Mouse (Mus musculus) spleen, adult 18-20 months (tissue): ENCODE results near the gene Ap3d1.

Experiments
- DNase-seq, 2 experiments: peaks; one replicate each; pipeline ENCODE4 v3.0.0; 2022; ENCODE audit warnings: mixed read lengths in 2 of 2

The Ap3d1 gene

DNA sequence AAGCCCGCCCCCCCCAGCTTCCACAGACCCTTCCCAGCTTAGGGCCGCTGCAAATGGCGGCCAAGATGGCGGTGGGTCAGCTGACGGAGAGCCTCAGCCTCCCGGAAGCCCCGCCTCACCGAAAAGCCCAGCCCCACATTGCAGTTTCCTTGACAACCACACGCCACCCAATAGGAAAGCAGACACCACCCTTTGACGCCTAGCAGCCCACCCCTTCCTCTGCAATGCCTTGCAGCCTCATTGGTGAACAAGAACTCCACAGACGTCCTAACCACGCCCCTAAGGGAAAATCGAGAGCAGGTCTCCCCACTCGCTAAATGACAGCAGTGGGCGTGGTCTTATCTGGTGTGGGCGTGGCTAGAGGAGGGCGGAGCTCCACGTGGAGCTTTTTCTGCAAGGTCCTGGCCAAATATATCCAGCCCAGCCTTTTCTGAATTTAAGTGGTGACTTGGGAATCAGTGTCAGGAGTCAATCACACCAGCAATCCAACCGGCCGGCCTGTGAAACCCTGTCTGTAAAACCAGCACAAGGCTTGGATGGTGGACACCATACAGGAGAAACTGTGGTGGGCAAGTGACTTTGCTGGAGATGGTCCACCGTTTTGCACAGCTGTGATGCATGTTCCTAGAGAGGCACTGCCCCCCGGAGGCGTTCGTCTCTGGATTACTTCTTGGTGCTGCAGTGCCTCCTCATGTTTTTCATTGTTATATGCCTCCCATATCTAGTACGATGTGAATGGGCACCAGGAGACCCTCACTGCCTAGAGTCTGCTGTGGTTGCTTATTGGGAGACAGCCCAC is at the start of gene Ap3d1:
TSS of gene Ap3d1 (minus strand) at position 85 of the 799 bp plus-strand sequence.
- DNase-seq, result peak; percentile 95 to 96

DNA sequence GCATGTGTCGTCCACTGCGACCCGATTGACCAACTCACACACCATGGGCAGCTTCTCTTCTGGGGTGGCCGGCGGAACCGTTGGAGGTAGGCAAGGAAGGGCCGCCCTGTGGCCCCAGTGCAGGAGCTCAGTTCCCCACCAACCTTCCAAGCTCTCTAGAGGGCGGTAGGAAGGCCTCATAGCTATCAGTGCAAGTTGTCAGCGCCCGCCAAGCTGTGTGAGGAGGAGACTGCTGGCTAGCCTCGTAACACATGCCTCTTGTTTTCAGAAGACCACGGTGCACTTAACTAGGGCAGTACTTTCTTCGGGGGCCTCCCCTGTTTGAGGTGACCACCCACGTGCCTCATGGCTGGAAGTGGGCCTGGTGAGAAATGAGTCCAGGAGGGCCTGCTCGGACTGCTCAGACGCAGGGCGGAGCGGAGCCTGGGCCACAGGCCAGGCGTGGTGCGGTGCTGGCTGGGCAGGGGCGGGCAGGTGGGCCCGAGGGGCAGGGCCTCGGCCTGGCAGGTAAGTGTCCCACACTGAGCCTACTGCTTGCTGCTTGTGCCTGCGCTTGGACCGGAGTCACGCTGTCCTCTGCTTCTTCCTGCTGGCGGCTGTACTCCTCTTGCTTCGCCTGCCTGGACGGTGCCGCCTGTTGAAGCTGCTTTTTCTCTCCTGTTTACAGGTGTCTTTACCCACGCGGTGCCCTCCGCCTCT is 49.6 kb upstream of the Ap3d1 start:
- no peak for DNase-seq

DNA sequence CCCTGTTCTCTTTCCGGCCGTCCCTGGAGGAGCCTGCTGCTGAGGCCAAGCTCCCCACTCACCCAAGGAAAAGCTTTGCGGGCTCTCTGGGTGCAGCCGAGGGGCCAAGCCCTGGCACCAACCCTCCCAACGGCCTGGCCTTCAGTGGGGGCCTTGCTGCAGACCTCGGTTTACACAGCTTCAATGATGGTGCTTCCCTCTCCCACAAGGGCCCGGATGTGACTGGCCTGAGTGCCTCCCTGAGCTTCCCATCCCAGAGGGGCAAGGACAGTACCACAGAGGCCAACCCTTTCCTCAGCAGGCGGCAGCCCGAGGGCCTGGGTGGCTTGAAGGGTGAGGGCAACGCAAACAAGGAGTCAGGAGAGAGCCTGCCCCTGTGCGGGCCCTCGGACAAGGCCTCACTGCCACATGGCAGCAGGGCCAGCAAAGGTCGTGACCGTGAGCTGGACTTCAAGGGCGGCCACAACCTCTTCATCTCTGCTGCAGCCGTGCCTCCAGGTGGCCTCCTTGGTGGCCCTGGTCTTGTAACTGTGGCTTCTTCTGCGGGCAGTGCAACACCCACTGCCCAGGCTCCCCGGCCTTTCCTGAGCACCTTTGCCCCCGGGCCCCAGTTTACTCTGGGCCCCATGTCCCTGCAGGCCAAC is 48.8 kb upstream of the Ap3d1 start:
- DNase-seq, result no peak

DNA sequence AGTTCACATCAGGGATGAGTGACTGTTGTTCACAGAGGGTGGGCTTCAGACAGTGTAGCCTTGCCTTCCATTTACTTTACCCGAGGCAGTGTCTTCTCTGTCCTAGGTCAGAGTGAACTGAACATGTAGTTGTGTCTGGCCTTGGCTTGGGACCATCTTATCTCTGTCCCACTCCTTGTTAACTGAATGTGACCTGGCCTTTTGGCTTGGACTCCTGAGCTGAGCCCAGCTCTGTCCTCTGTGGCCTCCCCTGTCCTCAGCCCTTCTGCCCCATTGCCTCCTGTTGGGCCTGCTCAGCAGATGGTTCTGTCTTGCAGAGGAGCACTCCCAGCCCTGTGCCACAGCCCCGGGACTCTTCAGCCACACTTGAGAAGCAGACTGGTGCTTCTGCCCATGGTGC is 45.5 kb upstream of the Ap3d1 start:
- no peak for DNase-seq

DNA sequence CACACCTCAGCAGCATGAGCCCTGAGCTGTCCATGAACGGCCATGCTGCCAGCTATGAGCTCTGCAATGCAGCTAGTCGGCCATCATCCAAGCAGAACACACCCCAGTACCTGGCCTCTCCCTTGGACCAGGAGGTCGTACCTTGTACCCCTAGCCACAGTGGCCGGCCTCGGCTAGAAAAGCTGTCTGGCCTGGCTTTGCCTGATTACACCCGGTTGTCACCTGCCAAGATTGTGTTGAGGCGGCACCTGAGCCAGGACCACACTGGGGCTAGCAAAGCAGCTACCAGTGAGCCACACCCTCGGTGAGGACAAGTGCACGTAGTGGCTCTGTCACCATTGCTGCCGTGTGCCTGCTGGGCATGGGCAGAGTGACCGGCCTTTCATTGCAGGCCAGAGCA is 43.9 kb upstream of the Ap3d1 start:
- DNase-seq, result no peak

DNA sequence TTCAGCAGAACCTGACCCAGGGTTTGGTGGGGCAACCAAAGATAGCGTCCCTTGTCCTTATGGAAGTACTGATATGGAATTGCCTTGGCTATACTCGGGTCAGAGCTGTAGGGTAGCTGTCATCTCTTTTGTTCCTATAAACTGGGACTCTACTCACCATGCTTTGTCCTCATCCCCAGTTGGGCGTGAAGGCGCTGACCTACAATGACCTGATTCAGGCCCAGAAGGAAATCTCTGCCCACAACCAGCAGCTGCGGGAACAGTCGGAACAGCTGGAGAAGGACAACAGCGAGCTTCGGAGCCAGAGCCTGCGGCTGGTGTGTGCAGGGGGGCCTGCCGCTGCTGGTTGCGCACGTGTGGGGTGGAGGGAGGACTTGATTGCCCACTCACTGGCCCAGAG is 42.8 kb upstream of the Ap3d1 start:
- no peak for DNase-seq

DNA sequence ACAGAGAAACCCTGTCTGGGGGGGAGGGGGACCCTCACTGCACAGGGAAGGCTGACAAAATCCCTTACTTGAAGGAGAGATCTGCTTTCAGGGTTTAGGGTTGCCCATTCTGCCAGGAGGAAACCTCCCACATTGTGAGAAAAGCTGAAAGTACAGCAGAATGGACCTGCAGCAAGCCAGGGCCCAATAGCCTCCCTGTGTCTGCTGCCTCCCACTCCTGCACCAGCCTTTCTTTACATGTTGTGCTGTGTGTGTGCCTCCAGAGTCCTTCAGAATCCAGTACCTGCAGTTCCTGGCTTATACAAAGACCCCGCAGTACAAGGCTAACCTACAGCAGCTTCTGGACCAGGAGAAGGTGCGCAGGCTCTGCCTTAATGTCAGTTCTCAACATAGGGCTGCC is 42.2 kb upstream of the Ap3d1 start:
- DNase-seq, result no peak

DNA sequence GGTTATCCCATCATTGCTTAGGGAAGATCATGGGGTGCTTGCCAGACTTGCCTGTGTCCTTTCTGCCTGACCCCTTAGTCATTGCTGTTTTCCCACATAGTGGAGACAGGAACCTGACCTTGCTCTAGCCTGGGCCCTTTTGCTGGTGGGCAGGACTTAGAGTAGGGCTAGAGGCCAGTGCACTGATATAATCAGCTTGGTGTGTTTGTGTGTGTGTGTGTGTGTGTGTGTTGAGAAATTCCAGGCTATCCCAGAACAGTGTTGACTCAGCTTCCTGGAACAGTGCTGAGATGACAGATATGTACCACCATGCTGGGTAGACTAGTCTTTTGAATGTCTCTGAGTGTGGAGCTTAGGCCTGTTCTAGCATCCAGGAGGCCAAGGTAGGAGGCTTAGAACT is 37.5 kb upstream of the Ap3d1 start:
- DNase-seq, result no peak

DNA sequence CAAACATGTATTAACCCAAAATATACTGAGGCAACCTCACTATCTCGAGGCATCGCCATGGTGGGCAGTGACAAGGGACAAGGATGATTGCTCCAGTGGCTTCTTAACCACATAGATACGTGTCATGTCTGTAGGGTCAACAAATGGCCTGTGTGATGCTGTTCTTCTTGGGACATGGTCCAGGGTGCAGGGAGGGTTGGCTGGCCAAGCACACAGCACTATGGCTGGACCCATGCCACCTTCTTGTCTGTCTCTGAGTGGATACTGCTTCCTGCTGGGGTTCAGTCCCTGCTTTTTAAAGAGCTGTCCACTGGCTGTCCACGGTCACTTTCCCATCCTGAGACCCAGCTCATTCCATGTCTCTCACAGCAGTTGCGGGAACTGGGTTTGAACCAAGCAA is 35.1 kb upstream of the Ap3d1 start:
- no peak for DNase-seq

DNA sequence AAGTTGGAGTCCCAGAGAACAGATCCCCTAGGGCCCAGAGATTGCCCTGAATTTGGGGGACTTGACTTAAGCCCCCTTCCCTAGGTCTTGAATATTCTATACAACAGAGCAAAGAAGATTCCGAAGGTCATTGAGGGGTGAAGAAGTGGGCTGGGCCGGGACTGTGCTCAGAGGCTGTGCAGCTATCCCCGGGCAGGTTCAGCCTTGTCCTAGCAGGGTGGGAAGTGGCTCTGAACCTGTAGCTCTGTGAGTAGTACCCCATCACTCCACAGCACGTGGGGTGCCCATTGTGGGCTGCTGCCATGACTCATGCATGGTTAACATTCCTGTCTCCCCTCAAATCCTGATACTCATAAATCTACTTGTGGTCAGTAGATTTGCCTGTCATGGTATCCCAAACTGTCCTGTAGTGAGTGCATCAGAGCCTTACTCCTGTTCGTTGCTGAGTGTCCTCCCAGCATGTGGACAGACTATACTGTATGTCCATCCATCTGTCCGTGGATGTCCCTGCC is 34.4 kb upstream of the Ap3d1 start:
- DNase-seq, result no peak

DNA sequence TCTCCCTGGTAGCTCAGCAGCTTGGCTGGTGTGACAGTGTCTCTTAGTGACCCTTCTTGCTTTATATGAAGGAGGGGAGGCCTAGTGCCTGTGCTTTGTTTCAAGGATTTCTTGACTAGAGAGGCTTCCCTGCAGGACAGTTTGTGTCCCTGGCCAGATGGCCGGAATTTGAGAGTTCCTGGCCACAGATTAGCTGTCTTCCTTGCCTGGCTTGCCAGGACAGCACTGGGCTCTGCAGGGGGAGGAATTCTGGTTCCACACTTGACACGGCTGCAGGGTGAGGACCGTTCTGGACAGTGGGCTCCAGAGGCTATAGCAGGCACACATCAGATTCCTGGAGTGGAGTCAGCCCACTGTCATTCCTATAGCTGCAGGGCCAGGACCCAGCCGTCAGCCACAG is 33.7 kb upstream of the Ap3d1 start:
- DNase-seq, result no peak

DNA sequence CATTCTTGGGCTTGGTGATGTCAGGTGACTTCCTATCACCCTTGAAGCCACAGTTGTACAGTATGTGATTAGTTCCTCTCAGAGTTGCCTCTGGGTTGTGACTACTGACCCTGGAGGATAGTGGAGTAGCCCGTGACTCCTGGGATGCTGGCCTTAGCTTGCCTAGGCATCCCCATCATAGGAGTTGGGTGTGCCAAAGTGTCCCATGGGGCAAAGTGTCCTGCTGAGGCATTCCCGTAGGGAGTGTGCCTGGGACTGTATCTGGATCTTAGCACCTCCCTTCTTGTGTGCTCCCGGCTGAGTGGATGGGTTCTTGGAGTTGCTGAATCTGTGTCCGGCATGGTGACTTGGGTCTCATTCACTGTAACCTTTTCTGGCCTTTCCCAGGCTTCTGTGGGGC is 32.9 kb upstream of the Ap3d1 start:
- DNase-seq, result no peak

DNA sequence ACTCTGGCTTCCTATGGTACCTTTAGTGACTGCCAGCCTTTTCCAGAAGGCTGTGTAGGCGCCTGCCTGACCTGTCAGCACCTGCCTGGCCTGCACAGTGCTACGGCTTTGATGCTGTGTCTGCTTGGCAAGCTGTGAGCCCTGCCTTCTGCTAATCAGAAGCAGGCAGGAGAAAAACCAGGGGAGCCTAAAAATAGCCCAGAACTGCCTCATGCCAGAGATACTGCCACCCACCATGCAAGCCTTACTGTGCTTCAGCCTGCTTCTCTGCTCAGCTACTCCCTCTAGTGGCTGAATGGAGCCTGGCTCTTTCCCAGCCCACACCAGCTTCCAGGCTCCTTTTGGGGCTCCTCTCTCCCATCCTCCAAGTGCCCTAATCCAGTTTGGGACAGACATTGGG is 32.5 kb upstream of the Ap3d1 start:
- peak in 1 of 2 experiments; percentile 63 for DNase-seq

DNA sequence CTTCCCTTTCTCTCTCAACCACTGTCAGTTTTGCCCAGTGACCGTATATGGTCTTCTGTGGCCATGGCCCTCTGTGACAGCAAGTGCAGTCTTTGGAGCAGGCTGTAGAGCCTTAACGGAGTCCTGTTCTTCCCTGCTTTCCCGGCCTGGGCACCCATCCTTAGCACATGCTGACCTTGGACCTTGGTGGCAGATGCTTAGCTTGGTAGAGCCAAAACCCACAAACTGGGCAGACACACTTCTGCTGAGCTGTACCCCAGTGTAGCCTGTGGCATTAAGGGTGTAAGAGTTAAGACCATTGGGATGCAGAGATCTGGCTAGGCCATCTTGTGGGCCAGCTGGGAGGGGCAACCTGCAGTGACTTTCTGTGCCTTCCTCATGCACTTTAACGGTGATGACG is 31.8 kb upstream of the Ap3d1 start:
- no peak for DNase-seq

DNA sequence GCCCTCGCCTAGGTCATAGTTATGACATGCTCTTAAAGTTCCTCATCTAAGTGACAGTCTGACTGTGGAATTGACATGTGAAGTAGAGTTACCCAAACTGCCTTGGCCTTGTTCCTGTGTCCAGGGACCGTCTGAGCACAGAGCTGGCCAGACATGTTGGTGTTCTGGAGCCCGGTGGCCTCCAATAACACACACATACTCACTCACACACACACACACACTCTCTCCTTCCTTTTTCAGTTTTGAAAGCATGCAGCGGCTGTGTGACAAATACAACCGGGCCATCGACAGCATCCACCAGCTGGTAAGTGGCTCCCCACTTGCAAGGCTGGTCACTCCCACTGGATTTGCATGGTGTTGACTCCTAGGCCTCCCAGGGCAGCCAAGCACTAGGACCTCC is 26.3 kb upstream of the Ap3d1 start:
- DNase-seq, result no peak

DNA sequence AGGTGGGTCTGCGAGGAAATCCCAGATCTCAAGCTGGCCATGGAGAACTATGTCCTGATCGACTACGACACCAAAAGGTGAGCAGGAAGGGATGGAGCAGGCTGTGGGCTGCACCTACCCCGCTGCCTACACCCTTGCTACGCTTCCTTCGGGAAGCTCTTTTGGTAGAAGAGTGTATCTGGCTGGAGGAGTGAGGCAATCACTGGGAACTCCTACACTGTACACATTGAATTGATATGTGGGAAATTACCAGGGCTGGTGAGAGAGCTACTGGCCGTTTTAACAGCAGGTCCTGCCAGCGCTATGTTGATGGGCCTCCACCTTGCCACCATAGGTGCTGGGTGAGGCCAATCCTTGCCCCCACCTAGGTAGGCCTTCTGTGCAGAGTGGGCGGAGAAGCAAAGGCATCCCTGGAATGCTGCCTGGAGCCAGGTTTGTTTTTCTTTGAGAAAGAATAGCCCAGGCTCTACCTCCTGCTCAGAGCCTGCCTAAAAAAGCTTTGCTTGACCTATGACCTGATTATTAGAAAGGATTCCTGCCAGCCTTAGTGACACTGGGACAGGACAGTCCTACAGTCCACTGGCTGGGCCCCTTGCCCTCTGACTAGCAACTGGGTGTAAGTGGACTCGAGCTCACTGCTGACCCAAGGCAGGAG is 24.2 kb upstream of the Ap3d1 start:
- DNase-seq, result no peak

DNA sequence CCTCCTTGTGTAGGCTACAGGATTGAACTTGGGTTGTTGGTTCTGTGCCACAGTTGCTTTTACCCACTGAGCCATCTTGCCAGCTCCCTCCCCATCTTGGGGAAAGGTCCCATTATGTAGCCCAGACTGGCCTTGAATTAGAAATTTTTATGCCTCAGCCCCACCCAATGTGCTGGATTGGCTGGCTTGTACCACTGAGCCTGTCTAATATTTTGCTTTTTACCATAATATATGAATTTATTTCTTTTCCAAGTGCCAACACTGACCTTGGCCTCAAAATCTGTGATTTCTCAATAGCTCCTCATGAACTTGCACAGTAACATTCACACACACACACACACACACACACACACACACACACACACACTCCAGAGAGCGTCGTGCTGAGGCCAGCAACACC is 23.7 kb upstream of the Ap3d1 start:
- DNase-seq, result no peak

DNA sequence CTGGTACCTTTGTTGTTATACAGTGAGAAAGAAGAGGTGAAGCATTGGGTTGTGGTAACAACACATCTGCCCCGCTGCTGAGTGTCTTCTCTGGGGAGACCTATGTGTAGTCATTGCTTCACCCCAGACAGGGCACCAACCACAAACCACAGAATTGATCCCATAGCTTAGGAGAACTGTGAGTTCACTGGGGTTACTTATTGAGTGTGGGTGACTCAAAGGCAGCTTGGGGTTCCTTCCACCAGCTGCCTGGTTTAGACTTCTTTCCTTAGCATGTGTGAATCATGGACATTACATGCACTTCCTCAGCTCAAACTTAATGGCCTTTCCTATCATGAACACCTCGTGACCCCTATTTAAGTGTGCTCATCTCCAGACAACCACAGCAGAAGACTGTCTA is 21.4 kb upstream of the Ap3d1 start:
- DNase-seq, result no peak

DNA sequence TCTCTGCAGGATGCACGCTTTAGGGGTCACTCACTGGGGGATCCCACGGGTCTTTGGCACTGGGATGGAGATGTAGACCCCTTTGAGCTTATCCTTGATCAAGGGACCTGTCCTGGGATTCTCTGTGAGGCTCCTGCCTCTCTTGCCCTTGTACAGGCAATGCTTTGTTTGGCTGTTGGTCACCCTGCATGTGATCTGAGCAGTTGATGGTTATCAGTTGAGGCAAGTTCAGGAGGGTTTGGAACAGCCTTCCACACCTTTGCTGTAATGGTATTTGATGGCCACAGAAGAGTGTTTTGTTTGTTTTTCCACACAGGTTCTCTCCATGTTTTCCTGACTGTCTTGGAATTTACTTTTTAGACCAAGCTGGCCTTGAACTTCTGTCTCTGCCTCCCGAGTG is 19.8 kb upstream of the Ap3d1 start:
- DNase-seq, result no peak

DNA sequence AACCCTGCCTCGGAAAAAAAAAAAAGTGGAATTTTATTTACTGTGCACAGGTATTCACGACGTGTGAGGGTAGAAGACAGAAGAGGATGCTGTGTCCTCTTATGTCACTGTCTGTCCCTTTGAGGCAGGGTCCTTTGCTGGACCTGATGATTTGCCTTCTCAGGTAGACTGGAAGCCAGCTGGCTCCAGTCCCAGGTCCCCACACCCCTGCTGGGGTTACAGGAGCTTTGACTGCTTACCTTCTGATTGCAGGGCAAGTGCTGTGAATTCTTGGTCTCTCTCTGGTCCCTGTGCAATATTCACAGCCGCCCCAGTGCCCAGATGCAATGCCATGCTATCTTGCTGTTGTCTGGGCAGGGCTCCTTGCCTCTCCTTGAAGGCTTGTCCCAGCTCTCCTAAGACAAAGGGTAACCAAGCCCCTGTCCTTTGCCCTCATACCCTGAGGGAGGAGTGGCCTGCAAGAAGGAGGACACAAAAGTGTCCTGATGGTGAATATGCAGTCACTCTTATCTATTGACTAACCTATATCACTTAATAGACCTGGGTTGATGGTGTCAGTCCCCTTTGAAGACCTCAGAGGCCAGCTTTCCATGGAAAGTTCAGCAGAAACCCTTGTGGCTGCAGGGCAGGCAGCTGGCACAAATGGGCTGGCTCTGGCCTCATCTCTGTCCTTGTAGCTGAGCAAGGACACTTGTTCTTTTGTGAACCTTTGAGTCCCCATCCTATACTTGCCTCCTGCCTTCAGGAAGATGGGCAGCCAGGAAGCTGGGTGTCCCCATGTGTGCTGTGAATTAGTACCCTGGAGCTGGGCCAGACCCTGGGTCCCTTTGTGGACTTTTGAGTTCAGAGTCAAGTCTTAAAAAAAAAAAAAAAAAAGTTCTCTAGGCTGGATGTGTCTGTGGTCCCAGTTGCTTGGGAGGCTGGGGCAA is 18.8 kb upstream of the Ap3d1 start:
- DNase-seq, result no peak

DNA sequence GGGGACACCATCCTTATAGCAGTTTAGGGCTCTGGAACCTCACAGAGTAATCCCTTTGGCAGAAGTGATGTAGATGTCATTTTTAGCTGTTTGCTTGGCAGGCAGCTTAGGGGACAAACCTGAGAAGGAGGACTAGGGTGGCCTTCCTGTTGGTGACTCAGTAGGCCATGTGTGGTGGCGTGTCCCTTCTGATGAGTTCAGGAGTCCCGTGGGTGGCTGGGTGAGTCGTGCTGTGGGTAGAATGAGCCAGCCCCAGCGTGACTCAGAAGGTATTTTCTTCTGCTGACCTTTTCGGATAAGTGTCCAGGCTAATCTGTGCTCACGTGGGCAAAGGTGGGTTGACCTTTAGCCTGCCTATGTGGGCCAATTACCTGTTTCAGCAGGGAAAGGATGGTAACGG is 16.6 kb upstream of the Ap3d1 start:
- DNase-seq, result no peak

DNA sequence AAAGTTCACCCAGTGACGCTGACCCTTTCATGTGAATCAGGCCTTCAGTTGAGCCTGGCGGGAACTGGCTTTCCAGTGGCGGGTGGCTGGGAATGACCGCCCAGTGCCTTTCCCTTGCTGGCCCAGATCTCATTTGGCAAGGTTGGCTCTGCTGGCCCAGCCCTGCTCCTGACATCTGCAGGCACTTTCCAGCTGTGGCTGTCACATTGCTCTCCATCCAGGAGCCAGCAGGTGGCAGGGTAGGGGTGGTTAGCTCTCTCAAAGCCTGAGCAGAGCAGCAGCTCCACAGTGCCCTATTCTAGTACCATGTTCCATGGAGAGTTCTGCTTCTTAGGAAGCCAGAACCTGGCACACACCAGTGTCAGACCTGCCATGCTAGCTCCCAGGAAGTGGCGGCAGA is 15.7 kb upstream of the Ap3d1 start:
- peak; percentile 39 to 68 for DNase-seq
